In genomic region chr13:43733061-43733460, GRCm38 (mm10) we compare ENCODE assay signal across 19 mouse cellular contexts. TPM values are rescaled to one million over a fixed set of nuclear protein-coding genes. Genes with fewer than 3 reads are reported as not detected.
A peak's percentile ranks its signal among the peaks of the same experiment; 100 is the strongest.
DNase-seq lines count a peak whose midpoint lies in the region; ATAC-seq and TF ChIP-seq lines count a peak whose summit lies in the region.
"Had no signal": no experiment of that assay in that cellular context is flagged by ENCODE, and none has a peak within 500 bp of the region (broad histone marks: within the 10 kb centered on the region; RNA-seq: fewer than 3 reads in every experiment).

No protein-coding gene starts in this region.

- TF ChIP-seq EP300 in lung, postnatal 0 days (IDR thresholded peaks at IDR 0.05): 0 out of 2 replicates have a peak, but pooled peaks have one; percentile 9

- H3K27me3 ChIP-seq in lung, postnatal 0 days (replicated peaks; ENCODE audit: insufficient read depth, low read length): no peaks in the 10 kb centered on the region
- H3K27me3 ChIP-seq in hindbrain, postnatal 0 days (ENCODE audit: insufficient read depth, low read length): no peaks in the 10 kb centered on the region
- H3K27me3 ChIP-seq: embryonic facial prominence, embryonic 15.5 days; forebrain, embryonic 13.5 days; midbrain, embryonic 15.5 days had no signal

- H3K4me2 ChIP-seq in lung, postnatal 0 days (replicated peaks; ENCODE audit: low read depth, low read length): no peak overlapping the region
- no peak overlapping the region for H3K4me2 ChIP-seq in hindbrain, postnatal 0 days (ENCODE audit: low read depth, low read length)
- H3K4me2 ChIP-seq: embryonic facial prominence, embryonic 15.5 days; forebrain, embryonic 13.5 days; heart, embryonic 11.5 days; midbrain, embryonic 15.5 days had no signal

- no peak for TF ChIP-seq CTCF in lung, postnatal 0 days (IDR thresholded peaks at IDR 0.05)
- TF ChIP-seq CTCF in hindbrain, postnatal 0 days (IDR thresholded peaks at IDR 0.05; ENCODE audit: low read depth): no peak

- H3K27ac ChIP-seq in lung, postnatal 0 days (ENCODE audit: low read length): 0 out of 2 replicates have a peak overlapping the region, but pooled peaks have one; percentile 9
- H3K27ac ChIP-seq in hindbrain, postnatal 0 days: no peak overlapping the region
- H3K27ac ChIP-seq: embryonic facial prominence, embryonic 15.5 days; forebrain, embryonic 13.5 days; midbrain, embryonic 15.5 days had no signal

- H3K4me3 ChIP-seq in lung, postnatal 0 days (ENCODE audit: low read depth, low read length): no peak overlapping the region
- H3K4me3 ChIP-seq in hindbrain, postnatal 0 days (ENCODE audit: low read length): no peak overlapping the region
- H3K4me3 ChIP-seq: embryonic facial prominence, embryonic 15.5 days; forebrain, embryonic 13.5 days; midbrain, embryonic 15.5 days had no signal

- H3K36me3 ChIP-seq in lung, postnatal 0 days (ENCODE audit: insufficient read depth, low read length): no peaks in the 10 kb centered on the region
- no peaks in the 10 kb centered on the region for H3K36me3 ChIP-seq in hindbrain, postnatal 0 days (ENCODE audit: insufficient read depth, low read length)
- H3K36me3 ChIP-seq: embryonic facial prominence, embryonic 15.5 days; midbrain, embryonic 15.5 days had no signal

- peak; percentile 89 for ATAC-seq in lung, postnatal 0 days
- peak; percentile 80 for ATAC-seq in hindbrain, postnatal 0 days
- ATAC-seq: forebrain, embryonic 13.5 days; midbrain, embryonic 15.5 days had no signal

- no peaks in the 10 kb centered on the region for H3K4me1 ChIP-seq in lung, postnatal 0 days (ENCODE audit: insufficient read depth, low read depth, low read length)
- no peaks in the 10 kb centered on the region for H3K4me1 ChIP-seq in hindbrain, postnatal 0 days (ENCODE audit: insufficient read depth, low read length)

- no peak overlapping the region for H3K9ac ChIP-seq in lung, postnatal 0 days (replicated peaks; ENCODE audit: low read depth)
- no peak overlapping the region for H3K9ac ChIP-seq in hindbrain, postnatal 0 days (replicated peaks; ENCODE audit: low read length)
- H3K9ac ChIP-seq: embryonic facial prominence, embryonic 15.5 days; forebrain, embryonic 13.5 days; midbrain, embryonic 15.5 days had no signal

- H3K9me3 ChIP-seq in lung, postnatal 0 days (ENCODE audit: low read length): no peaks in the 10 kb centered on the region
- no peaks in the 10 kb centered on the region for H3K9me3 ChIP-seq in hindbrain, postnatal 0 days (ENCODE audit: low read length)
- H3K9me3 ChIP-seq: embryonic facial prominence, embryonic 15.5 days; forebrain, embryonic 13.5 days; midbrain, embryonic 15.5 days had no signal

- 64% methylated on average over 10 of the region's 10 CpGs for WGBS in lung, postnatal 0 days
- 47% methylated on average over 10 of the region's 10 CpGs for WGBS in hindbrain, postnatal 0 days

- DNase-seq in lung, postnatal 0 days (ENCODE audit: low spot score): peak; percentile 79
- no peak for DNase-seq in lung, adult 18-20 months
- peak; percentile 71 for DNase-seq in cerebellum, adult 11 months
- DNase-seq in cerebellum, postnatal 10 days: peak; percentile 76 to 84
- DNase-seq in hindbrain, postnatal 0 days (ENCODE audit: low spot score): peak; percentile 78
- DNase-seq in adrenal gland, postnatal 14 days: no peak
- DNase-seq in right cerebral cortex, adult 18-20 months: no peak
- DNase-seq: gastrocnemius, postnatal 36 days; heart, postnatal 4 days; kidney, adult 18-20 months; kidney, postnatal 14 days; layer of hippocampus, adult 9-11 months; right cerebral cortex, postnatal 14 days; thymus, postnatal 4 days had no signal

RNA-seq across cellular contexts. Expression of gene Cd83, which starts 51.5 kb away (rescaled TPM):
- polyA plus RNA-seq in lung, postnatal 0 days (2015; fragmentation: Nextera tagmentation; extraction: Ambion mirVana): 19.0 and 30.7 TPM in 2 replicates
- total RNA-seq in hindbrain, postnatal 0 days (2014; rRNA removed): 43.7 and 45.4 TPM in 2 replicates
- 38.5 and 38.6 TPM in 2 replicates for polyA plus RNA-seq in hindbrain, postnatal 0 days (2015; fragmentation: Nextera tagmentation; extraction: Ambion mirVana)
- total RNA-seq in adrenal gland, postnatal 14 days (2021): 2.5 and 4.8 TPM in 2 replicates
- polyA plus RNA-seq: C2C12 had no signal

Comparison
In these comparisons a context has a peak if more than half of its experiments do, and no peak if none do; other contexts are left out.
1. DNase-seq: peak in lung, postnatal 0 days (single experiment), cerebellum, adult 11 months (single experiment), cerebellum, postnatal 10 days (2 of 2) and hindbrain, postnatal 0 days (single experiment); none in lung, adult 18-20 months (0 of 2), adrenal gland, postnatal 14 days (single experiment) and right cerebral cortex, adult 18-20 months (single experiment).